Mouse (Mus musculus) hindbrain, embryonic 11.5 days (tissue): ENCODE results near the gene Mthfd2l. TPM values are rescaled to one million over a fixed set of nuclear protein-coding genes. Genes with fewer than 3 reads are reported as not detected.

Experiments used
- ATAC-seq: fragments of 200-750 bp; cut with Nextera tagmentation; 2 replicates; pipeline ENCODE4 v1.8.0; 2017; ENCODE audit warnings: mild to moderate bottlenecking, moderate TSS enrichment, moderate library complexity; ENCODE audit not compliant: low FRiP score
- DNase-seq: peaks from one replicate; pipeline ENCODE4 v3.0.0-alpha.2; 2015; ENCODE audit warnings: low spot score
- H3K27ac ChIP-seq: fragments of 300-500 bp; sonication (generic); 2 replicates; pipeline ENCODE4 v1.5.1; 2014; ENCODE audit warnings: mild to moderate bottlenecking, low read depth, low read length
- H3K27me3 ChIP-seq: fragments of 300-500 bp; sonication (generic); 2 replicates; pipeline ENCODE4 v1.6.1; 2014; ENCODE audit warnings: mild to moderate bottlenecking, low read length, moderate library complexity, mixed read lengths; ENCODE audit not compliant: control insufficient read depth, insufficient read depth
- H3K36me3 ChIP-seq: fragments of 300-500 bp; sonication (generic); 2 replicates; pipeline ENCODE4 v1.6.1; 2014; ENCODE audit warnings: mild to moderate bottlenecking, low read length, moderate library complexity, mixed read lengths; ENCODE audit not compliant: control insufficient read depth, insufficient read depth
- H3K4me1 ChIP-seq: fragments of 300-500 bp; sonication (generic); replicated peaks from 2 replicates; pipeline ENCODE4 v1.6.1; 2014; ENCODE audit warnings: low read length, mixed read lengths; ENCODE audit not compliant: control insufficient read depth, insufficient read depth
- H3K4me2 ChIP-seq: fragments of 300-500 bp; sonication (generic); replicated peaks from 2 replicates; pipeline ENCODE4 v1.6.1; 2014; ENCODE audit warnings: mild to moderate bottlenecking, low read depth, low read length
- H3K4me3 ChIP-seq: fragments of 300-500 bp; sonication (generic); 2 replicates; pipeline ENCODE4 v1.5.1; 2014; ENCODE audit warnings: low read depth, low read length
- H3K9ac ChIP-seq: fragments of 300-500 bp; sonication (generic); 2 replicates; pipeline ENCODE4 v1.6.1; 2014; ENCODE audit warnings: low read depth, low read length
- H3K9me3 ChIP-seq: fragments of 300-500 bp; sonication (generic); 2 replicates; pipeline ENCODE4 v1.6.1; 2016; ENCODE audit warnings: low read length; ENCODE audit not compliant: control insufficient read depth
- WGBS: fragments of 180-500 bp; shearing (Covaris S2); extraction: QIAGEN DNeasy Blood & Tissue Kit; methylation state at CpG from one replicate; pipeline ENCODE4 v1.1.7; 2014; 5-methylcytosine and 5-hydroxymethylcytosine counted together
- polyA plus RNA-seq: library from polyadenylated mRNA; unstranded; fragments of >200 nt; fragmentation: Nextera tagmentation; extraction: Ambion mirVana; gene quantifications from 2 replicates; pipeline ENCODE4 v1.2.1, GENCODE M21; 2014

Mthfd2l gene
- polyA plus RNA-seq, 1 experiment from 2014 or later: 94.7 TPM

DNA sequence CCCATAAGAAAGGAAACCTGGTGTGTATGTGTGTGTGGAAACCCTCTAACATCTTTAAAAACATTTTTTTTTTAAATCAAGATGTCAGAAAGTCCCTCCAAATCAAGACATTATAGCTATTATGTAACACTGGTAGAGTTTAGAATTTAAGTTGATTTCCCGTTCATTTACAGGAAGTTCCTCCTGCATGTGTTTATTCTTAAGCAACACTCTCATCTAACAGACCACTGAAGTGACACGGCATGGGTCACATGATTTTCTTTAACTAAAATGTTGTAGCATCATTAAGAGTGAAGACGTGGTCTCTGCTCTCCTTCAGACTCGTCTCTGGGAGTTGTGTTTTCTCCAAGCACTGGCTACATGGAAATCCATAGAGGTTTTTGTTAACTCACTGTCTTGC lies 33.8 kb downstream of the Mthfd2l start:
- no peak for ATAC-seq
- H3K4me2 ChIP-seq: no peak overlapping the region
- no peaks in the 10 kb centered on the region for H3K27me3 ChIP-seq
- DNase-seq: no peak
- no peak overlapping the region for H3K9ac ChIP-seq
- no peaks in the 10 kb centered on the region for H3K4me1 ChIP-seq
- H3K9me3 ChIP-seq: no peaks in the 10 kb centered on the region
- WGBS: 89% methylated on average over 4 of the region's 4 CpGs
- no peak overlapping the region for H3K4me3 ChIP-seq
- H3K27ac ChIP-seq: no peak overlapping the region
- no peaks in the 10 kb centered on the region for H3K36me3 ChIP-seq

DNA sequence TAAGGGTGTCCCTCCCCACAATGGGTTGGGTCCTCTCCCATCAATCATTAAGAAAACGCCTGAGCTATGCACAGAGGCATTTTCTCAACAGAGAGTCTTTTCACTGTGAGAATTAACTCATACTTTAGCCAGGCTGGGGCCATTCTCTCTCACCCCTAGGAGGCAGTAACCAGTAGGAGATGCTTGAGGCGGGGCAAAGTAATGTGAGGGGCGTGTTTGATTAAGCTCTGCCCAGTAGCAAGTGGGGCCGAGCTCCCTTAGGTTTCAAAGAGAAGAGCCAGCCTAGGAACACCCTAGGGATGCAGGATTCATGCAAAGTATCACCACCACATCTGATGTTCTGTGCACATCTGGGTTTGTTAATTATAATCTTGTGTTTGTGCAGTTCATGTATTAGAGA lies 34.5 kb downstream of the Mthfd2l start:
- Histone ChIP-seq H3K27me3 (no peaks in the 10 kb centered on the region), H3K36me3 (no peaks in the 10 kb centered on the region), H3K4me2 (no peak overlapping the region), H3K9me3 (no peaks in the 10 kb centered on the region), H3K9ac (no peak overlapping the region), H3K4me1 (no peaks in the 10 kb centered on the region), H3K27ac (no peak overlapping the region), H3K4me3 (no peak overlapping the region)
- ATAC-seq (no peak), DNase-seq (no peak)
- 63% methylated on average over 4 of the region's 4 CpGs for WGBS

DNA sequence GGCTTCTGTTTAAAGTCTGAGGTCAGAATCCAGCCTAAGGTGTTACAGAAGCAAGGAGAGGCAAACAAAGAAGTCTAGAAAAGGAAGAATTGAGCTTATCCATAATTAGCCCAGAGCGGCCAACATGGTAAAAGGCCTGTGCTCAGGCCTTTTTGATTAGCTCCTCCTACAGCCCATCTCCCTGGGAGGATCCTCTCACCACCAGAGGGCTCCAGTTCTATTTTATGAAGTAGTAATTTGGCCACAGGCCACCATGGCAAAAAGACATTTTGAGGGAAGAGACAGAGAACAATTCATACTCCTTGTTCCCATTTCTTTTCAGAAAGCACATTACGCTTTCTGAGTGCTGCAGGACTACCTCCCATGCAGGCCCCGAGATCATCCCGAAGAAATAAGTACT lies 46.3 kb downstream of the Mthfd2l start:
- H3K4me1 ChIP-seq: no peaks in the 10 kb centered on the region
- no peaks in the 10 kb centered on the region for H3K36me3 ChIP-seq
- no peak overlapping the region for H3K4me2 ChIP-seq
- no peak overlapping the region for H3K4me3 ChIP-seq
- H3K27ac ChIP-seq: no peak overlapping the region
- no peaks in the 10 kb centered on the region for H3K27me3 ChIP-seq
- peak; percentile 19; the same call in 1 of the 2 replicates for ATAC-seq
- DNase-seq: peak; percentile 57
- H3K9me3 ChIP-seq: no peaks in the 10 kb centered on the region
- H3K9ac ChIP-seq: no peak overlapping the region
- 89% methylated on average over 4 of the region's 4 CpGs for WGBS

DNA sequence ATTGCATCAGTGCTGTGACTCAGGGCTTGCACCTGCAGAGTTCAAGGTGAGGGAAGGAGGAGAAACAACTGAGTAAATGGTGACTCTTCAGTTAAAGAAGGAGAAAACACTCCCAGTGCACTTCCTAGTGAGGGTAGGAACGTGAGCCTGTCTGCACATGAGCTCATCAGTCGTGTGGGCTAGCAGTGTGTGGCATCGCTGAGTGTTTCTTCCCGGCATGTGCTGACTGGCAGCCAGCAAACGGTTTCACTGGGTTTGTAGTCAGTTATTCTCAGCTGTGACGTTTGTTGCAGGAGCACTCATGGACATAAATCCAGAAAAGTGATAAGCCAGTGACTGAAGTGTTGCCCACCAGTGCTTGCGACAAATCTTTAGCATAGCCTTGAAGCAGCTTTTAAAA lies 49.4 kb downstream of the Mthfd2l start:
- ATAC-seq (no peak), DNase-seq (no peak)
- Histone ChIP-seq H3K27ac (no peak overlapping the region), H3K4me2 (no peak overlapping the region), H3K4me1 (no peaks in the 10 kb centered on the region), H3K9me3 (no peaks in the 10 kb centered on the region), H3K4me3 (no peak overlapping the region), H3K27me3 (no peaks in the 10 kb centered on the region), H3K36me3 (no peaks in the 10 kb centered on the region), H3K9ac (no peak overlapping the region)
- WGBS: 92% methylated on average over 7 of the region's 7 CpGs

DNA sequence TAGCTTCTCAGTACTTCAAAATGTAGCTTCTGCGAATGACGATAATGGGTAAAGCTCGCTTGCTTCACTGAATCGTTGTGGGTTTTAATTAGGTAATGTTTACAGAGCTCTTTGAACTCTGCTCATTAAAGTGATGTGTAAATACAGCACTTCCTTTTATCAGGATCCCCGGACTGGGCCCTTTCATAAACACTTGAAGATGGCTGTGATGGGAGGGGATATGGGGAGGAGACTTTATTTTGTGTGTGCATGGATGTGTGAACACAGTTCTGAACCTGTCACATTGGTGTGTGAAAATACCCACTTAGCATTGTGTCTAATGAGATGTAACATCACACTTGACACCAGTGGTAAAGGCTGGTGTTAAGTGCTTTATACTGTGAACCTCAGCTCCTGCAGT lies 56.7 kb downstream of the Mthfd2l start:
- Histone ChIP-seq H3K36me3 (no peaks in the 10 kb centered on the region), H3K4me3 (no peak overlapping the region), H3K27ac (no peak overlapping the region), H3K4me1 (no peaks in the 10 kb centered on the region), H3K9ac (no peak overlapping the region), H3K4me2 (no peak overlapping the region), H3K9me3 (no peaks in the 10 kb centered on the region), H3K27me3 (no peaks in the 10 kb centered on the region)
- ATAC-seq: no peak
- DNase-seq: no peak
- WGBS: 88% methylated on average over 5 of the region's 5 CpGs

DNA sequence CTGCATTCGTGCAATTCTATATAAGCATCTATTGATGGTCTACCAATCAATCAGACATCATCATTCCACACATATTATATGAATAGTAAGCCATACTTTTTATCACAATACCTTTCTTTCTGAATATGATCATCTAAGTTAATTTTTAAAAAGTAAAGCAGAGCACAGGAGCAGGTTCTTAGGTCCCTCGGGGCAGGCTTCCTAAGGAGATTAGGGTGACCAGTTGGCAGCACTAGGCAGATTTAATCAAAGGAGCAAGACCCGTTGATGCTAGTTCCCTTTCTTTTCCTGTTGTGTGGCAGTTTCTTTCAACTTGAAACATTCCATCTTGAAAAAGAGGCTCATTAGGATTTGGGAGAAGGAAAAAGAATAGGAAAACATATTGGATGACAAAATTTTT lies 57.2 kb downstream of the Mthfd2l start:
- Histone ChIP-seq H3K9ac (no peak overlapping the region), H3K27ac (no peak overlapping the region), H3K27me3 (no peaks in the 10 kb centered on the region), H3K4me3 (no peak overlapping the region), H3K4me2 (no peak overlapping the region), H3K36me3 (no peaks in the 10 kb centered on the region), H3K9me3 (no peaks in the 10 kb centered on the region), H3K4me1 (no peaks in the 10 kb centered on the region)
- WGBS: 81% methylated on average over 3 of the region's 3 CpGs
- ATAC-seq (no peak), DNase-seq (no peak)

DNA sequence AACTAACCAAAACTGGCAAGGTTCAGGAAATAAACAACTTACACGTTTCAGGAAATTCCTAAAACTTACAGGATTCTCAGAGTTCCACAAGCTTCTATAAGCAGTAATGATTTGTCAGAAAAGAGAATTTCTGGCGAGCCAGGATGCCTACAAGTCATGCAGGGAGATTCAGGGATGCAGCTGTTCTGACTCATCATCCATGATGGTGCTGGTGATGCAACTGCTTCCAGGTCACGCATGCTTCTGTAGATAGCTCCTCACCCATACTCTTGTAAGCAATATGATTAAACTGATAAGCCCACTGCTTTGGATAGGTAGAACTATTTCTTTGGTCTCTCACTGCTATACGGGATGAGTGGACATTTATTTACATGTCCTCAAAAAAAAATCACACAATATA lies 57.7 kb downstream of the Mthfd2l start:
- Histone ChIP-seq H3K4me1 (no peaks in the 10 kb centered on the region), H3K27me3 (no peaks in the 10 kb centered on the region), H3K9me3 (no peaks in the 10 kb centered on the region), H3K9ac (no peak overlapping the region), H3K27ac (no peak overlapping the region), H3K36me3 (no peaks in the 10 kb centered on the region), H3K4me3 (no peak overlapping the region), H3K4me2 (no peak overlapping the region)
- ATAC-seq: no peak
- WGBS: 88% methylated on average over 4 of the region's 4 CpGs
- no peak for DNase-seq

DNA sequence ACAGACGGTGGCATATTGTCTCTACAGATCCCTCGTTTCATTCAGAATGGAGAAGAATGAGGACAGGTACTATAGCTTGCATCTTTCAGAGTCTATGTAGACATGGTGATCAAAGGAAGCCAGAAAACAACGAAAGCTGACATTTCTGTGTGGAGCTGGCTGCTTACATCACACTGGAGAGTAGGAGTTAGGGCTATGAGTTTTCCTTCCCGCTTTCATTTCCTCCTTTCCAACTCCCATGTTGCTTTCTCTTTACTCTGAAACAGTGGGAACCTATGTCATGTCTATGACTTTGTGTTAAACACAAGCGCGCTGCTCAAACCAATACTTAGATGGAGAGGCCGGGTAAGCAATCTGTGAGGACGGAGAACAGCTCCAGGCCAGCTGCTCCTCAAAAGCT lies 69.0 kb downstream of the Mthfd2l start:
- ATAC-seq (no peak), DNase-seq (no peak)
- Histone ChIP-seq H3K36me3 (no peaks in the 10 kb centered on the region), H3K4me3 (no peak overlapping the region), H3K4me2 (no peak overlapping the region), H3K9ac (no peak overlapping the region), H3K9me3 (no peaks in the 10 kb centered on the region), H3K4me1 (no peaks in the 10 kb centered on the region), H3K27me3 (no peaks in the 10 kb centered on the region), H3K27ac (no peak overlapping the region)
- WGBS: 92% methylated on average over 8 of the region's 8 CpGs

DNA sequence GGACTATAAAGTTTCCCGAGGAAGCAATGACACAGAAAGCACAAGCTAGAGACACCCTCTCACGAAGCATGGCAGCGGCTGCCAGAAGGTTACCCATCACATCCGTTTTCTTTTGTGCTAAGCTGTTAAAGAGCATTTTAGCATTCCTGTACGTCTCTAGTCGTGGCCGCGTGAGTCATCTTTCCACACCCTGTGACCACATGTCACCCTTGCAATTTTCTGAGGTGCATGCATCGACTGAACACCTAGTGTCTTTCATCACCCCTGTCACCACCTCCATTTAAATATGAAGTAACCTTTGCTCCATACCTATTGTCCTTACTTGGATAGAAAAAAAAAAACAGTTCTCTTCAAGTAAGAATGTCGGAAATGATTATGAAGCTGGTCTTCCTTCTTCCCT lies 84.3 kb downstream of the Mthfd2l start:
- DNase-seq (no peak), ATAC-seq (no peak)
- Histone ChIP-seq H3K4me3 (no peak overlapping the region), H3K27me3 (no peaks in the 10 kb centered on the region), H3K9me3 (no peaks in the 10 kb centered on the region), H3K36me3 (no peaks in the 10 kb centered on the region), H3K27ac (no peak overlapping the region), H3K4me2 (no peak overlapping the region), H3K4me1 (no peaks in the 10 kb centered on the region), H3K9ac (no peak overlapping the region)
- 83% methylated on average over 10 of the region's 10 CpGs for WGBS
